Mouse (Mus musculus): Measurements from ENCODE around the gene Ndufs2.

Ndufs2 gene

GRCm38 (mm10) chr1:171279012-171279705 lies 28.0 kb upstream of the Ndufs2 start:
- no peak for ATAC-seq (ENCODE audit: low TSS enrichment)

- ATAC-seq (ENCODE audit: low TSS enrichment) = no peak
Measured at GRCm38 (mm10) chr1:171278436-171278835, 27.2 kb upstream of the Ndufs2 start.

- no peak for ATAC-seq (ENCODE audit: low TSS enrichment)
Measured at GRCm38 (mm10) chr1:171277736-171278135, 26.5 kb upstream of the Ndufs2 start.

GRCm38 (mm10) chr1:171276110-171276748 lies 25.0 kb upstream of the Ndufs2 start:
- ATAC-seq (ENCODE audit: low TSS enrichment) = no peak

- ATAC-seq (ENCODE audit: low TSS enrichment) = no peak
Measured at GRCm38 (mm10) chr1:171275144-171275734, 24.1 kb upstream of the Ndufs2 start.

- ATAC-seq (ENCODE audit: low TSS enrichment) = no peak
Measured at GRCm38 (mm10) chr1:171274171-171274570, 23.0 kb upstream of the Ndufs2 start.

GRCm38 (mm10) chr1:171272086-171272485 lies 20.9 kb upstream of the Ndufs2 start:
- no peak for ATAC-seq (ENCODE audit: low TSS enrichment)

- ATAC-seq (ENCODE audit: low TSS enrichment) = no peak
Measured at GRCm38 (mm10) chr1:171271622-171272021, 20.4 kb upstream of the Ndufs2 start.

- no peak for ATAC-seq (ENCODE audit: low TSS enrichment)
Measured at GRCm38 (mm10) chr1:171271196-171271595, 20.0 kb upstream of the Ndufs2 start.

GRCm38 (mm10) chr1:171270573-171270900 lies 19.3 kb upstream of the Ndufs2 start:
- ATAC-seq (ENCODE audit: low TSS enrichment) = peak; percentile 28

- ATAC-seq (ENCODE audit: low TSS enrichment) = peak; percentile 97
Measured at GRCm38 (mm10) chr1:171269848-171270572, 18.8 kb upstream of the Ndufs2 start, which contains the start of gene B4galt3. Gene B4galt3 (plus strand): TSS chr1:171270328.

- no peak for ATAC-seq (ENCODE audit: low TSS enrichment)
Measured at GRCm38 (mm10) chr1:171268341-171268740, 17.2 kb upstream of the Ndufs2 start.

- no peak for ATAC-seq (ENCODE audit: low TSS enrichment)
Measured at GRCm38 (mm10) chr1:171265971-171266744, 15.0 kb upstream of the Ndufs2 start.

GRCm38 (mm10) chr1:171263666-171264461 lies 12.7 kb upstream of the Ndufs2 start:
- ATAC-seq (ENCODE audit: low TSS enrichment) = no peak

GRCm38 (mm10) chr1:171263185-171263611 lies 12.0 kb upstream of the Ndufs2 start:
- ATAC-seq (ENCODE audit: low TSS enrichment) = peak; percentile 71

- ATAC-seq (ENCODE audit: low TSS enrichment) = peak; percentile 87
Measured at GRCm38 (mm10) chr1:171262594-171263130, 11.5 kb upstream of the Ndufs2 start.

- ATAC-seq (ENCODE audit: low TSS enrichment) = no peak
Measured at GRCm38 (mm10) chr1:171260316-171260715, 9.1 kb upstream of the Ndufs2 start.

- no peak for ATAC-seq (ENCODE audit: low TSS enrichment)
Measured at GRCm38 (mm10) chr1:171258921-171259320, 7.7 kb upstream of the Ndufs2 start.

- ATAC-seq (ENCODE audit: low TSS enrichment) = no peak
Measured at GRCm38 (mm10) chr1:171257781-171258180, 6.6 kb upstream of the Ndufs2 start.

- peak; percentile 62 for ATAC-seq (ENCODE audit: low TSS enrichment)
Measured at GRCm38 (mm10) chr1:171256937-171257548, 5.9 kb upstream of the Ndufs2 start.
